Mouse (Mus musculus) kidney, embryonic 14.5 days (tissue): Measurements from ENCODE around the gene Isyna1. TPM values are rescaled to one million over a fixed set of nuclear protein-coding genes. Genes with fewer than 3 reads are reported as not detected.

ENCODE experiments used
- polyA plus RNA-seq: library from polyadenylated mRNA; unstranded; fragments of >200 nt; fragmentation: Nextera tagmentation; extraction: Ambion mirVana; gene quantifications from 2 replicates; pipeline ENCODE4 v1.2.1, GENCODE M21; 2014

Isyna1 gene
- polyA plus RNA-seq, 1 experiment from 2014 or later: 118 TPM

Other genes with a start within 250 kb of the Isyna1 start
- gene Upf1, start 241.1 kb upstream of the Isyna1 start, polyA plus RNA-seq: 21.8 and 24.2 TPM in 2 replicates
- gene Comp, start 220.8 kb upstream of the Isyna1 start, polyA plus RNA-seq: 0.14 and 0.26 TPM in 2 replicates
- gene Crtc1, start 154.8 kb upstream of the Isyna1 start, polyA plus RNA-seq: 15.5 and 21.2 TPM in 2 replicates
- 14.4 and 19.2 TPM in 2 replicates for gene Klhl26, start 117.4 kb upstream of the Isyna1 start, polyA plus RNA-seq
- gene Tmem59l, start 107.0 kb upstream of the Isyna1 start, polyA plus RNA-seq: 8.5 and 12.4 TPM in 2 replicates
- 26.7 and 34.8 TPM in 2 replicates for gene Crlf1, start 101.2 kb upstream of the Isyna1 start, polyA plus RNA-seq
- gene Rex1bd, start 87.6 kb upstream of the Isyna1 start, polyA plus RNA-seq: 129 and 151 TPM in 2 replicates
- gene Uba52, start 83.6 kb upstream of the Isyna1 start, polyA plus RNA-seq: 1,078 and 1,559 TPM in 2 replicates
- 252 and 291 TPM in 2 replicates for gene Fkbp8, start 66.6 kb upstream of the Isyna1 start, polyA plus RNA-seq
- 70.0 and 70.9 TPM in 2 replicates for gene Kxd1, start 66.4 kb upstream of the Isyna1 start, polyA plus RNA-seq
- gene Ell, start 54.9 kb upstream of the Isyna1 start, polyA plus RNA-seq: 12.9 and 22.4 TPM in 2 replicates
- gene Ssbp4, start 14.5 kb downstream of the Isyna1 start, polyA plus RNA-seq: 172 and 220 TPM in 2 replicates
- gene Lrrc25, start 21.8 kb downstream of the Isyna1 start, polyA plus RNA-seq: 1.1 and 1.4 TPM in 2 replicates
- 0.31 and 0.41 TPM in 2 replicates for gene Gdf15, start 38.1 kb downstream of the Isyna1 start, polyA plus RNA-seq
- 62.2 and 62.6 TPM in 2 replicates for gene Pgpep1, start 66.0 kb downstream of the Isyna1 start, polyA plus RNA-seq
- gene Lsm4, start 78.9 kb downstream of the Isyna1 start, polyA plus RNA-seq: 353 and 447 TPM in 2 replicates
- gene Jund, start 104.6 kb downstream of the Isyna1 start, polyA plus RNA-seq: 95.1 and 117 TPM in 2 replicates
- 0.12 TPM in 1 of 2 replicates, not detected in the other for gene Iqcn, start 109.1 kb downstream of the Isyna1 start, polyA plus RNA-seq
- 0.23 and 0.73 TPM in 2 replicates for gene Gm3336, start 124.2 kb downstream of the Isyna1 start, polyA plus RNA-seq
- 2.5 and 4.0 TPM in 2 replicates for gene Pde4c, start 129.3 kb downstream of the Isyna1 start, polyA plus RNA-seq
- gene Rab3a, start 160.3 kb downstream of the Isyna1 start, polyA plus RNA-seq: 14.3 and 16.4 TPM in 2 replicates
- gene Mpv17l2, start 166.6 kb downstream of the Isyna1 start, polyA plus RNA-seq: 47.9 and 52.7 TPM in 2 replicates
- gene Pik3r2, start 182.3 kb downstream of the Isyna1 start, polyA plus RNA-seq: 33.3 and 49.1 TPM in 2 replicates
- 13.4 and 17.2 TPM in 2 replicates for gene Mast3, start 210.7 kb downstream of the Isyna1 start, polyA plus RNA-seq
- not detected in 2 replicates for gene Il12rb1, start 214.1 kb downstream of the Isyna1 start, polyA plus RNA-seq
- gene Arrdc2, start 245.3 kb downstream of the Isyna1 start, polyA plus RNA-seq: 4.7 and 5.7 TPM in 2 replicates